Mouse (Mus musculus) T-cell, adult 66 days (primary cell): ENCODE measurements around the gene Catspere2. TPM values are rescaled to one million over a fixed set of nuclear protein-coding genes. Genes with fewer than 3 reads are reported as not detected.

Source experiments
- total RNA-seq, 2 experiments: library from RNA; stranded (reverse); gene quantifications; 3 replicates in 1 of 2; 4 replicates in 1 of 2; pipeline ENCODE4 v1.2.4; 2023

Catspere2 gene
- total RNA-seq = under 1 TPM in 1 of 2 experiments, not detected in 1; 0.18 TPM

GRCm38 (mm10) chr1:177983024-177983450 lies at the start of gene Catspere2:
TSS of gene Catspere2 (plus strand) at chr1:177983423.

DNA sequence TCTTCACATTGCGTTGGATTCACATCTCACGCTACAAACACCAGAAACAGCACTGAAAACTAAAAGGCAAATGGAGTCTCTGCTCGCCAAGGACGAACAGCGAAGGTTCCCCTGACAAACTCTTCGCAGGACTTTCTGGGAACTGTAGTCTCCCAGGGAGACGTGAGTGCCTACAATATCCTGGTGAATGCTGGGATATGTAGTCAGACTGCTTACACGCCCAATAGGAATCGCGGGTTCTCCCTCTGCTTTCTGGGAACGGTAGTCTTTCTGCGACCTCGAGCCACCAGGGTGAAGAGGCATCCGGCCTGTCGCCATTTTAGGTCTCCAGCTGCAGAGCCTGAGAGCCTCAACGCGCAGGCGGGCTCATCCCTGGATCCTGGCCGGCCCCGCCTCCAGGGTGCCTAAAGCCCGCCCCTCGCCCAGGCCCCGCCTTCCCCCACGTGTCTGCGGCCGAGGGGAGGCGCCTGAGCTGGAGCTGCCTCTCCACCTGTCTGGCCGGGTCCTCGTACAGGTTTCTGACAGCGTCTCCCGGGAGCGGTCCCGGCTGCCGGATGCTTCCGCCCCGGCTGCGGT lies 204.1 kb downstream of the Catspere2 start, which contains the start of gene Desi2:
Gene Desi2, plus strand, starts transcription at position 202 of the 576 bp plus-strand sequence.

Other genes starting within 250 kb of the Catspere2 start
- 10 to 100 TPM; 77.0 to 80.3 TPM for gene Adss, start 186.9 kb upstream of the Catspere2 start, total RNA-seq
- gene Desi2, start 204.0 kb downstream of the Catspere2 start, total RNA-seq = 10 to 100 TPM; 22.5 to 26.4 TPM